Mouse (Mus musculus) small intestine, adult 2 months (tissue): Measurements from ENCODE around the gene Map4k4. TPM values are rescaled to one million over a fixed set of nuclear protein-coding genes. Genes with fewer than 3 reads are reported as not detected.

Source experiments
- H3K27ac ChIP-seq: fragments of 200-500 bp; 2 replicates; pipeline ENCODE4 v1.5.1; 2012; ENCODE audit warnings: low read depth, low read length, control low read depth, inconsistent platforms; ENCODE audit not compliant: insufficient read depth
- H3K27me3 ChIP-seq: fragments of 200-500 bp; 2 replicates; pipeline ENCODE4 v1.6.1; 2012; ENCODE audit warnings: mild to moderate bottlenecking, moderate library complexity, low read length, inconsistent platforms; ENCODE audit not compliant: control insufficient read depth, insufficient read depth
- H3K36me3 ChIP-seq: fragments of 200-500 bp; 2 replicates; pipeline ENCODE4 v1.6.1; 2012; ENCODE audit warnings: mild to moderate bottlenecking, low read length, control low read depth, inconsistent platforms; ENCODE audit not compliant: control insufficient read depth, insufficient read depth
- H3K4me1 ChIP-seq: fragments of 200-500 bp; 2 replicates; pipeline ENCODE4 v1.6.1; 2012; ENCODE audit warnings: low read length, inconsistent platforms, mixed read lengths; ENCODE audit not compliant: control insufficient read depth, insufficient read depth, insufficient read length
- H3K4me3 ChIP-seq: fragments of 200-500 bp; 2 replicates; pipeline ENCODE4 v1.5.1; 2012; ENCODE audit warnings: low read depth, mild to moderate bottlenecking, control low read depth, inconsistent platforms, low read length, moderate library complexity
- CTCF ChIP-seq: fragments of 200-500 bp; IDR thresholded peaks from 2 replicates; pipeline ENCODE4 v1.5.1; 2012; ENCODE audit warnings: low read depth, mild to moderate bottlenecking, control low read depth, inconsistent platforms, low read length, moderate library complexity, mixed read lengths; ENCODE audit not compliant: insufficient replicate concordance, insufficient read length; ENCODE audit errors: extremely low read depth
- POLR2A ChIP-seq: fragments of 200-500 bp; IDR thresholded peaks from 2 replicates; pipeline ENCODE4 v1.6.1; 2012; ENCODE audit warnings: low read depth, mild to moderate bottlenecking, control low read depth, inconsistent platforms, low read length, moderate library complexity
- WGBS: fragments of 180-500 bp; shearing (Covaris S2); methylation state at CpG from one replicate; pipeline ENCODE4 v1.1.7; 2018; 5-methylcytosine and 5-hydroxymethylcytosine counted together
- polyA plus RNA-seq: library from polyadenylated mRNA; depleted of rRNA; stranded (reverse); fragments of >200 nt; gene quantifications from 2 replicates; pipeline ENCODE4 v1.2.3, GENCODE M21; 2012

Gene Map4k4
- polyA plus RNA-seq, 1 experiment, result 41.0 TPM

DNA sequence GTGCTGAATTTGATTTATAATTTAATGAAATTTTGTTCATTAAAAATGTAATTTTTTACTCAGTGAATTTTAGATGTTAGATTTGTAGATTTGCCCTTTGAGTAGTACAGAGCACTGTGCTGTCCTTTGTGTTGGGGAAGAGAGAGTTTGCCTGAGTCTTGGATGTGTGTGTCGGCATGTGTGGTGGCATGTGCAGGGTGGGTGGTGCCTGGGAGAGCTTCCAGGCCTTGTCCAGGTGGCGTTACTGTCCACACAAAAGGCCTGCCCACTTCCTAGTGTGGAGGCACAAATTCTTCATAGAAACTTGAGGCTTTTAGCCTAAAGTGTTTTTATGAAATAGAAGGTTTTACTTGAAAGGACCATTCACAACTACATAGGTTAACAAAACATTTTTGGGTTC is 36.2 kb downstream of the Map4k4 start:
- no peak overlapping the region for H3K27ac ChIP-seq
- TF ChIP-seq CTCF (0 out of 2 replicates have a peak, but pooled peaks have one; percentile 2), POLR2A (no peak)
- peaks cover 13% of the 10 kb centered on the region for H3K4me1 ChIP-seq
- 72% methylated on average over 2 of the region's 2 CpGs for WGBS
- no peak overlapping the region for H3K4me3 ChIP-seq
- no peaks in the 10 kb centered on the region for H3K27me3 ChIP-seq
- no peaks in the 10 kb centered on the region for H3K36me3 ChIP-seq

DNA sequence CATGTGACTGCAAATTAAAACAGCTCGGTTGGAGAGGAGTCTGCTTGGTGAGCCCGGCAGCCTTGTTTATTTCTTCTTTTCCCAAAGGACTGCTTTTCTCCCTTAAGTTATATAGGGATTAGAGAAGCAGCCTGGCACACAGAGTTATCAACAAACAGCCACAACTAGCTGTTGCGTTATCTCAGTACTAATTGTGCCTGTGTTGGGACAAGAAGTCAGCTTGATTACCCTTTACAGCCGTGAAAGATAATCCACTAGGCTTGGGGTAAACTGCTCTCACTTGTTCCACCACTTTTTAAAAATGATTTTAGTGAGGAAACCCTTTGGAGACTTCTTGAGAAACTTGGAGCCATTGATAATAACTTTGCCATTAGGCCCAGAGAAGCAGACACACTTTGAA is 36.9 kb downstream of the Map4k4 start:
- Histone ChIP-seq H3K4me1 (peaks cover 13% of the 10 kb centered on the region), H3K4me3 (no peak overlapping the region), H3K27me3 (no peaks in the 10 kb centered on the region), H3K36me3 (no peaks in the 10 kb centered on the region), H3K27ac (no peak overlapping the region)
- WGBS, result 29% methylated on average over 4 of the region's 4 CpGs
- TF ChIP-seq CTCF, result no peak

DNA sequence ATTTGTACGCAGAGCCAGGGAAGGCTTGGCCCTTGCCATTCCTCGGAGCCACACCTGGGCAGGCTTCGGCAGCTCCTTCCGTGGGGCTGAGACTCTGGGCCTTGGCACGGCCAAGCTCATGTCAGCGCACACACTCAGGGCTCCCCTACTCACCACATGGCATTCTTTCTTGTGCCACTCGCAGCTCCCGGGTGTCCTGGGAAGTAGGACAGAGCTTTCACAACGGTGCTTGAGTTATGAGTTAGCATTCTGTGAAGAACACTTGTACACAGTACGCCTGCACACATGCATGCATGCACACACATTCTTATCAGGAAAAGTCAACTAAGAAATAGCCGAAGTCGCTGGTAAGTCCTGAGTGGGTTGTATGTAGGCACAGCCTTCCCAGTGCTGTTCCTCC is 38.7 kb downstream of the Map4k4 start:
- no peak for TF ChIP-seq POLR2A
- no peak for TF ChIP-seq CTCF
- Histone ChIP-seq H3K4me1 (peaks cover 17% of the 10 kb centered on the region), H3K36me3 (no peaks in the 10 kb centered on the region), H3K4me3 (no peak overlapping the region), H3K27me3 (no peaks in the 10 kb centered on the region), H3K27ac (no peak overlapping the region)
- 77% methylated on average over 12 of the region's 12 CpGs for WGBS

DNA sequence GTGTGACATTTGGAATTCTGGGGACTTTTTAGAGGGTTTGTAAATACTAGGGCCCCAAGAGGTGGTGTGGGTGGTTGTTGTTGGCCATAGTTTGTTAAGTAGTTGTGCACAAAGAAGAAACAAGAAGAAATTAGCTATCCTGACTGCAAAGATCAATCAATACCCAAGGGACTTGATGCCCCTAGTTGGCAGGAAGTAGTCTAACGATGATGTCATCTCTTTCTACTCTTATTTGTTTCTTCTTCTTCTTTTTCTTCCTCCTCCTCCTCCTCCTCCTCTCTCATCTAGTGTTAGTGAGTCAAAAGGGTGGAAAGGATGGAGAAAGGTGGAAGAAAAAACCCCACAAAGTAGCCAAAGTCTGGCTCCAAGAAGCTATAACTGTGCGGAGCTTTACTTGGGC is 39.6 kb downstream of the Map4k4 start:
- Histone ChIP-seq H3K4me1 (peaks cover 23% of the 10 kb centered on the region), H3K27me3 (no peaks in the 10 kb centered on the region)

DNA sequence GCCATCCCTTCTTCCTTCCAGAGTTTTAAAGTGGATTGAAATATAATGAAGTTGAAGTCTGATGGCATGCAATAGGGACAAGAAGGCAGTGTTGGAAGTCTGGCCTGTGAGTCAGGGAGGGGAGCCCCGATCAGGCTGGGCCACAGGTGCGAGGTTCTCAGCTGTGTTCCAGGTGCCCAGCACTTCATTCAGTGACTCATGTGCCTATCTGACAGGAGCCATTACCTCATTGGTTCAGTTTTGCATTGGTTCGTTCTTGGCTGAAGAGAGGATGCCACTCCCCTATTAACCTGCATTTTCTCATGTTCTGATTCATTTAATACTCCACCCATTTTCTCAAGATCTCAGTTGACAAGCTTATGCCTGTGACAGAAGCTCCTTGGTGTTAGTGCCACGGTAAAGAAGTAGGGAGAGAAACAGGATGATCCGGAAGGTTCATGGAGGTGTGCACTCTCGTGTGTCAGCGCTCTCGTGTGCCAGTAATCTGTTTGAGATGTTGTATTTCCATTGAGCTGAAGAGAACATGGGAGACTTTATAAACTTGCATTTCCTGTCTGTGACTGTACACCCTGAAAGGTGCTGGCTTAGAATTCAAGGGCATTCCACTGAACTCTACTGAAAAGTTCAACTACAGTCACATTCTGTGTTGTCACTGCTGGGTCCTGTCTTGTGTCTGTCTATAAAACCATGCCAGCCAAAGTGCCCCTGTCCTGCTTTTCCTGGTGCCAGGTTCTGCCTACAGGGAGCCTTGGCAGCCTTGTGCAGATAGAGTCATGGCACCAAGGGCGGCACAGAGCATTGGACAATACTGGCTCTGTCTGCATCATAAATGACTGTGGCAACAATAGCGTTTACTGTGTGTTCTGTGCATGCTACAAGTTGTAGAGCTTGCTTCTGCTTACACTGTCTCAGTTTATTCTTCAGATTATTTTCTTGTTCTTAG is 40.8 kb downstream of the Map4k4 start:
- H3K4me3 ChIP-seq, result no peak overlapping the region
- H3K27ac ChIP-seq, result 0 out of 2 replicates have a peak overlapping the region, but pooled peaks have one; percentile 9
- H3K27me3 ChIP-seq, result no peaks in the 10 kb centered on the region
- H3K36me3 ChIP-seq, result no peaks in the 10 kb centered on the region
- TF ChIP-seq CTCF (no peak), POLR2A (no peak)
- peaks cover 25% of the 10 kb centered on the region for H3K4me1 ChIP-seq
- 35% methylated on average over 10 of the region's 10 CpGs for WGBS

More for the DNA sequence above, 39.6 kb downstream of the Map4k4 start:
- TF ChIP-seq POLR2A (no peak), CTCF (no peak)
- Histone ChIP-seq H3K4me3 (no peak overlapping the region), H3K36me3 (no peaks in the 10 kb centered on the region), H3K27ac (no peak overlapping the region)
- 87% methylated on average over 2 of the region's 2 CpGs for WGBS

DNA sequence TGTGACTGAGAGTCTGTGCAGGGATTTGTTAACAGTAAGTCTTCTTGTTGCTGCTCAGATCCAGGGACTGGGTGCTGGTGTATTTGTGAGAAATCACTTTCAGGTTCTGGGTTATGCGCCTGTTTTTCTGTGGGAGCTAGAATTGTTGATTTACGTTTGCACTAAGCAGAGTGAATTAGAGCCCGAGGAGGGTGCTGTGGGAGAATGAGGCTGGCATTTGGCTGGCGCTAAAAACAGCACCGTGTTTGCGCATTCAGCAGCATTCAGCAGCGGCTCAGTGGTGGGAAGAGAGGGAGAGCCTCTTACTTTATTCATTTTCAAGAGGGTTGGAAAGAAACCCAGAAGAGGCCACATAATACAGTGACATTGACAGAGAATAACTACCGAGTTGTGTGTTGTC is 42.2 kb downstream of the Map4k4 start:
- H3K27ac ChIP-seq, result no peak overlapping the region
- H3K27me3 ChIP-seq, result no peaks in the 10 kb centered on the region
- no peak overlapping the region for H3K4me3 ChIP-seq
- peaks cover 25% of the 10 kb centered on the region for H3K4me1 ChIP-seq
- H3K36me3 ChIP-seq, result no peaks in the 10 kb centered on the region
- no peak for TF ChIP-seq CTCF
- no peak for TF ChIP-seq POLR2A
- 67% methylated on average over 8 of the region's 8 CpGs for WGBS

DNA sequence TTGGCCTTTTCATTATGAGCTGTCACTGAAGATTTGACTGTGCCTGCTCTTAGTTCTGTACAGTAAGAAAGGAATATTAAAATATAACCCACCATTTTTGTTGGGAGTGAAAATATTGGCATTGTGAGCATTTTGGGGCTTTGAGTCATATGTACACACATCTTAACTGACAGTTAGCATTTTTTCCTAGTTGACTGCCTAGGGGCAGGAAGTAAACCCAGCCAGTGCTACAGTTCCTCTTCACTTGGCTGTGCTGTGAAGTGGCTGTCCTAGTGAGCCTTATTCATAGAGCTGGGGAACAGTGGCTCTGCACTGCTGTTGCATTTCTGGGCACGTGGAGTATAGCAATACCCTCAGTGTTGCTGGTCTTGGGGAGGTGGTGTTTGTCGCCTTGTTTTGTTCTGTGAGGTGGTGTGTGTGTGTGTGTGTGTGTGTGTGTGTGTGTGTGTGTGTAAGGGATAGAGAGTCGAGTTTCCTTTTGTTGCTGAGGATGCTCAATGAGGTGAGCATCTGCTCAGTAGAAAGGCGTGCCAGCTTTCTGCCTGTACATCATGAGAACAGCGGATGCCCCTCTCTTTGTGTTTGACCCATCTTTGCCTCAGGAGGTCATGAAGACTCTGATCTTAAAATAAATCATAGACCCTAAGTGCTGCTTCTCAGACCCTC is 43.7 kb downstream of the Map4k4 start:
- Histone ChIP-seq H3K4me3 (no peak overlapping the region), H3K4me1 (peaks cover 33% of the 10 kb centered on the region), H3K27me3 (no peaks in the 10 kb centered on the region), H3K36me3 (no peaks in the 10 kb centered on the region), H3K27ac (no peak overlapping the region)
- 50% methylated on average over 5 of the region's 5 CpGs for WGBS
- TF ChIP-seq CTCF (no peak), POLR2A (no peak)
